21 mouse cellular contexts compared by ENCODE assay signal in genomic region chr15:96937623-96938022, GRCm38 (mm10).
A peak's percentile ranks its signal among the peaks of the same experiment; 100 is the strongest.
DNase-seq lines count a peak whose midpoint lies in the region; ATAC-seq and TF ChIP-seq lines count a peak whose summit lies in the region.
"Had no signal": no experiment of that assay in that cellular context is flagged by ENCODE, and none has a peak within 500 bp of the region (broad histone marks: within the 10 kb centered on the region; RNA-seq: fewer than 3 reads in every experiment).

No protein-coding gene starts in this region.

- no peak overlapping the region for H3K9ac ChIP-seq in heart, embryonic 12.5 days
- H3K9ac ChIP-seq in heart, adult 2 months (ENCODE audit: low read depth, low read length): no peak overlapping the region
- peak overlapping the region; percentile 31 for H3K9ac ChIP-seq in heart, embryonic 16.5 days (ENCODE audit: low read length)
- H3K9ac ChIP-seq in midbrain, embryonic 11.5 days (ENCODE audit: low read length): no peak overlapping the region
- H3K9ac ChIP-seq: hindbrain, embryonic 14.5 days; intestine, embryonic 15.5 days had no signal

- ATAC-seq in heart, embryonic 12.5 days (ENCODE audit: insufficient number of reproducible peaks, low FRiP score): peak; percentile 64
- ATAC-seq in heart, embryonic 16.5 days (replicated peaks; ENCODE audit: extremely low read depth, insufficient read depth, low FRiP score): 0 out of 2 replicates have a peak, but pooled peaks have one; percentile 25
- no peak for ATAC-seq in midbrain, embryonic 11.5 days (ENCODE audit: low FRiP score)

- no peaks in the 10 kb centered on the region for H3K36me3 ChIP-seq in heart, embryonic 12.5 days
- H3K36me3 ChIP-seq in heart, adult 2 months (ENCODE audit: control insufficient read depth, insufficient read depth, low read length): no peaks in the 10 kb centered on the region
- no peaks in the 10 kb centered on the region for H3K36me3 ChIP-seq in heart, embryonic 16.5 days (ENCODE audit: control insufficient read depth, insufficient read depth)
- no peaks in the 10 kb centered on the region for H3K36me3 ChIP-seq in midbrain, embryonic 11.5 days (ENCODE audit: control insufficient read depth, insufficient read depth, low read length)
- no peaks in the 10 kb centered on the region for H3K36me3 ChIP-seq in midbrain, embryonic 10.5 days
- H3K36me3 ChIP-seq: embryonic facial prominence, embryonic 10.5 days; forebrain, embryonic 10.5 days; hindbrain, embryonic 10.5 days; intestine, embryonic 15.5 days had no signal

- TF ChIP-seq CTCF in heart, adult 2 months (IDR thresholded peaks at IDR 0.05): no peak
- no peak for TF ChIP-seq CTCF in embryonic fibroblast, embryonic 13.5 days (IDR thresholded peaks at IDR 0.05; ENCODE audit: borderline replicate concordance, insufficient read depth, low read length)

- no peak for TF ChIP-seq POLR2A in heart, adult 2 months (IDR thresholded peaks at IDR 0.05; ENCODE audit: insufficient read depth, low read depth, low read length)
- no peak for TF ChIP-seq POLR2A in embryonic fibroblast, embryonic 13.5 days (IDR thresholded peaks at IDR 0.05; ENCODE audit: low read depth, low read length)

- intact Hi-C loops in heart, adult 2 months (cut with DNase I): loop anchor here (2.0 to 5.0 kb wide), 3 partner anchors 185 to 395 kb away; no protein-coding TSS in a partner anchor
- intact Hi-C loops in heart, postnatal 14 days (cut with DNase I): loop anchor here (5.0 kb wide), 4 partner anchors 185 to 390 kb away; partner anchors contain the start of gene Slc38a2

- WGBS in heart, embryonic 12.5 days: 19% methylated on average over 6 of the region's 6 CpGs
- 22% methylated on average over 6 of the region's 6 CpGs for WGBS in heart, adult 2 months
- WGBS in heart, embryonic 16.5 days: 18% methylated on average over 6 of the region's 6 CpGs
- 83% methylated on average over 6 of the region's 6 CpGs for WGBS in midbrain, embryonic 11.5 days
- 86% methylated on average over 6 of the region's 6 CpGs for WGBS in midbrain, embryonic 10.5 days

- no peak for DNase-seq in heart, adult 2 months
- no peak for DNase-seq in heart, postnatal 14 days
- DNase-seq in midbrain, embryonic 11.5 days (ENCODE audit: low spot score, missing footprints): peak; percentile 69
- DNase-seq in midbrain, embryonic 10.5 days (ENCODE audit: low spot score): no peak
- no peak for DNase-seq in frontal cortex, postnatal 36 days (ENCODE audit: low spot score in 2 of 2)
- DNase-seq: adrenal gland, adult 8-10 months; adrenal gland, postnatal 36 days; cerebellum, adult 2 months; cerebellum, postnatal 10 days; gastrocnemius, postnatal 10 days; kidney, adult 18-20 months had no signal

- no peaks in the 10 kb centered on the region for H3K79me2 ChIP-seq in heart, adult 2 months (replicated peaks; ENCODE audit: control insufficient read depth, insufficient read depth, low read length)

- no peaks in the 10 kb centered on the region for H3K9me3 ChIP-seq in heart, embryonic 12.5 days (replicated peaks)
- H3K9me3 ChIP-seq in heart, embryonic 16.5 days (replicated peaks; ENCODE audit: control insufficient read depth, low read length): no peaks in the 10 kb centered on the region
- H3K9me3 ChIP-seq in midbrain, embryonic 11.5 days (ENCODE audit: control insufficient read depth, low read length): no peaks in the 10 kb centered on the region
- no peaks in the 10 kb centered on the region for H3K9me3 ChIP-seq in midbrain, embryonic 10.5 days (replicated peaks)
- H3K9me3 ChIP-seq: embryonic facial prominence, embryonic 10.5 days; forebrain, embryonic 10.5 days; hindbrain, embryonic 10.5 days; intestine, embryonic 15.5 days had no signal

- H3K4me1 ChIP-seq in heart, embryonic 12.5 days (replicated peaks): peaks cover 13% of the 10 kb centered on the region
- no peaks in the 10 kb centered on the region for H3K4me1 ChIP-seq in heart, adult 2 months (ENCODE audit: control insufficient read depth, insufficient read depth, low read length)
- peaks cover 13% of the 10 kb centered on the region for H3K4me1 ChIP-seq in heart, embryonic 16.5 days (ENCODE audit: control insufficient read depth, insufficient read depth, low read length)
- 0 out of 2 replicates have a peak, but pooled peaks cover 3% of the 10 kb centered on the region for H3K4me1 ChIP-seq in midbrain, embryonic 11.5 days (ENCODE audit: control insufficient read depth, insufficient read depth, low read length)
- H3K4me1 ChIP-seq in midbrain, embryonic 10.5 days: peaks cover 7% of the 10 kb centered on the region
- H3K4me1 ChIP-seq in embryonic fibroblast, embryonic 13.5 days (ENCODE audit: control insufficient read depth, insufficient read depth, low read length): peaks cover 4% of the 10 kb centered on the region; the same call in 1 of the 2 replicates
- H3K4me1 ChIP-seq: intestine, embryonic 15.5 days had no signal

- H3K4me2 ChIP-seq in heart, embryonic 12.5 days: no peak overlapping the region
- no peak overlapping the region for H3K4me2 ChIP-seq in heart, embryonic 16.5 days (ENCODE audit: low read depth, low read length)
- no peak overlapping the region for H3K4me2 ChIP-seq in midbrain, embryonic 11.5 days
- H3K4me2 ChIP-seq: heart, embryonic 11.5 days; hindbrain, embryonic 14.5 days; intestine, embryonic 15.5 days had no signal

- H3K27ac ChIP-seq in heart, embryonic 12.5 days (ENCODE audit: poor library complexity, severe bottlenecking): no peak overlapping the region
- no peak overlapping the region for H3K27ac ChIP-seq in heart, adult 2 months
- H3K27ac ChIP-seq in heart, embryonic 16.5 days (ENCODE audit: low read length): 0 out of 2 replicates have a peak overlapping the region, but pooled peaks have one; percentile 18
- H3K27ac ChIP-seq in midbrain, embryonic 11.5 days (ENCODE audit: low read depth, low read length): no peak overlapping the region
- no peak overlapping the region for H3K27ac ChIP-seq in midbrain, embryonic 10.5 days (replicated peaks)
- peak overlapping the region; percentile 30; the same call in 1 of the 2 replicates for H3K27ac ChIP-seq in embryonic fibroblast, embryonic 13.5 days (ENCODE audit: insufficient read depth, low read length)
- H3K27ac ChIP-seq: embryonic facial prominence, embryonic 10.5 days; forebrain, embryonic 10.5 days; hindbrain, embryonic 10.5 days; hindbrain, embryonic 14.5 days; intestine, embryonic 15.5 days had no signal

- no peak for TF ChIP-seq EP300 in heart, adult 2 months (IDR thresholded peaks at IDR 0.05; ENCODE audit: insufficient read depth, low read depth, low read length)

- no peaks in the 10 kb centered on the region for H3K27me3 ChIP-seq in heart, embryonic 12.5 days (replicated peaks)
- H3K27me3 ChIP-seq in heart, adult 2 months (ENCODE audit: control insufficient read depth, insufficient read depth, low read length): no peaks in the 10 kb centered on the region
- no peaks in the 10 kb centered on the region for H3K27me3 ChIP-seq in heart, embryonic 16.5 days (ENCODE audit: control insufficient read depth, insufficient read depth, low read length)
- H3K27me3 ChIP-seq in midbrain, embryonic 11.5 days (ENCODE audit: control insufficient read depth, insufficient read depth, low read length): no peaks in the 10 kb centered on the region
- no peaks in the 10 kb centered on the region for H3K27me3 ChIP-seq in midbrain, embryonic 10.5 days (ENCODE audit: low read depth, poor library complexity, severe bottlenecking)
- H3K27me3 ChIP-seq: intestine, embryonic 15.5 days had no signal

- no peak overlapping the region for H3K4me3 ChIP-seq in heart, embryonic 12.5 days
- no peak overlapping the region for H3K4me3 ChIP-seq in heart, adult 2 months
- H3K4me3 ChIP-seq in heart, embryonic 16.5 days (ENCODE audit: low read length): no peak overlapping the region
- H3K4me3 ChIP-seq in midbrain, embryonic 11.5 days (ENCODE audit: low read depth, low read length): no peak overlapping the region
- H3K4me3 ChIP-seq in midbrain, embryonic 10.5 days: no peak overlapping the region
- H3K4me3 ChIP-seq in embryonic fibroblast, embryonic 13.5 days (ENCODE audit: insufficient read depth, low read length): no peak overlapping the region
- H3K4me3 ChIP-seq: embryonic facial prominence, embryonic 10.5 days; erythroblast, embryonic 14.5 days; forebrain, embryonic 10.5 days; hindbrain, embryonic 10.5 days; intestine, embryonic 15.5 days had no signal

Comparison
In these comparisons a context has a peak if more than half of its experiments do, and no peak if none do; other contexts are left out.
1. H3K27ac ChIP-seq: peak in heart, embryonic 16.5 days (single experiment) and embryonic fibroblast, embryonic 13.5 days (single experiment); none in heart, embryonic 12.5 days (single experiment), heart, adult 2 months (single experiment), midbrain, embryonic 11.5 days (single experiment) and midbrain, embryonic 10.5 days (single experiment).